Mouse (Mus musculus) liver, embryonic 14.5 days (tissue): ENCODE data around the gene Atp5s. TPM values are rescaled to one million over a fixed set of nuclear protein-coding genes. Genes with fewer than 3 reads are reported as not detected.
A peak's percentile ranks its signal among the peaks of the same experiment; 100 is the strongest.

Experiments
- ATAC-seq: fragments of 200-750 bp; cut with Nextera tagmentation; 2 replicates; pipeline ENCODE4 v1.8.0; 2017; ENCODE audit warnings: moderate number of reproducible peaks, mild to moderate bottlenecking, moderate library complexity; ENCODE audit not compliant: insufficient read depth
- DNase-seq, 3 experiments: peaks; one replicate each; pipeline ENCODE4 v3.0.0-alpha.2; 2012 to 2013; ENCODE audit warnings: low read depth in 3 of 3, low spot score in 3 of 3
- H3K27ac ChIP-seq: fragments of 300-500 bp; sonication (generic); 2 replicates; pipeline ENCODE4 v1.5.1; 2014; ENCODE audit warnings: moderate library complexity, mild to moderate bottlenecking, control low read depth, inconsistent platforms
- H3K27me3 ChIP-seq: fragments of 300-500 bp; sonication (generic); 2 replicates; pipeline ENCODE4 v1.6.1; 2014; ENCODE audit warnings: mild to moderate bottlenecking, low read length, moderate library complexity; ENCODE audit not compliant: control insufficient read depth, insufficient read depth
- H3K36me3 ChIP-seq: fragments of 300-500 bp; sonication (generic); replicated peaks from 2 replicates; pipeline ENCODE4 v1.6.1; 2014; ENCODE audit warnings: low read depth; ENCODE audit not compliant: control insufficient read depth, insufficient read depth
- H3K4me1 ChIP-seq, 2 experiments: fragments of 200-500 bp in 1 of 2; fragments of 300-500 bp in 1 of 2; sonication (generic) in 1 of 2; replicated peaks; 2 replicates each; pipeline ENCODE4 v1.6.1; 2012 to 2014; ENCODE audit warnings: antibody characterized with exemption in 1 of 2, inconsistent platforms in 1 of 2, low read length in 1 of 2; ENCODE audit not compliant: control insufficient read depth in 2 of 2, insufficient read depth in 2 of 2
- H3K4me2 ChIP-seq: fragments of 300-500 bp; sonication (generic); 2 replicates; pipeline ENCODE4 v1.6.1; 2014; ENCODE audit warnings: low read depth, mild to moderate bottlenecking, control low read depth, moderate library complexity
- H3K4me3 ChIP-seq, 2 experiments: fragments of 200-500 bp in 1 of 2; fragments of 300-500 bp in 1 of 2; sonication (generic) in 1 of 2; 2 replicates each; pipeline ENCODE4 v1.5.1; 2012 to 2014; ENCODE audit warnings: low read depth in 2 of 2, low read length in 2 of 2, mild to moderate bottlenecking in 2 of 2, control low read depth in 1 of 2, inconsistent platforms in 1 of 2, moderate library complexity in 1 of 2; ENCODE audit not compliant: insufficient read depth in 1 of 2
- H3K9ac ChIP-seq: fragments of 300-500 bp; sonication (generic); replicated peaks from 2 replicates; pipeline ENCODE4 v1.6.1; 2014; ENCODE audit warnings: mild to moderate bottlenecking, control low read depth, moderate library complexity
- H3K9me3 ChIP-seq: fragments of 300-500 bp; sonication (generic); 2 replicates; pipeline ENCODE4 v1.6.1; 2016; ENCODE audit warnings: low read length, mixed read lengths; ENCODE audit not compliant: control insufficient read depth
- CTCF ChIP-seq: IDR thresholded peaks from 2 replicates; pipeline ENCODE4 v1.5.1; 2016; ENCODE audit warnings: antibody characterized with exemption, low read depth, control low read depth
- EP300 ChIP-seq: IDR thresholded peaks from 2 replicates; pipeline ENCODE4 v1.6.1; 2016; ENCODE audit warnings: antibody characterized with exemption, low read depth
- WGBS: fragments of 180-500 bp; shearing (Covaris S2); extraction: QIAGEN DNeasy Blood & Tissue Kit; methylation state at CpG from one replicate; pipeline ENCODE4 v1.1.7; 2014; ENCODE audit not compliant: insufficient replicate concordance; 5-methylcytosine and 5-hydroxymethylcytosine counted together
- polyA plus RNA-seq, 2 experiments: library from polyadenylated mRNA; depleted of rRNA in 1 of 2; stranded (reverse) in 1 of 2; unstranded in 1 of 2; fragments of >200 nt; fragmentation: Nextera tagmentation in 1 of 2; extraction: Ambion mirVana in 1 of 2; gene quantifications; 2 replicates each; pipeline versions ENCODE4 v1.2.1 to v1.2.3; 2012 to 2014

Atp5s gene
- polyA plus RNA-seq, 2 experiments = 12.0 to 20.7 TPM

DNA sequence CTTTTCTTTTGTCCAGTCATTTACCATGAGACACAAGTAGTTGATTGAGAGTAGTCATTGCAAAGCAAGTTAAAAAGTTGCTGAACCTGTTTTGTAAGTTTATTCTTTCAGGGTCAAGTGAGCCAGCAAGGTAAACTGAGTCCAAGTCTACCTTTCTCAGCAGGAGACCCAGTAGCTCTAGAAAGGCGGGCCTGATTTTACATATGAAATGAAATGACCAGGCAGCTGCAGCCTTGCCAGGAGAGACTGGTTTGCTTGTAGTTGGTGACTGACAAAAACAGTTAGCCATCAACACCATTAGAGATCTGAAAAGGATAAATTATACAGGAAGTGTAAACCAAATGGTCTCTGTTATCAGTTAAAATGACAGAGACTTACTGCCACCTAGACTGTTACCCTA, 5.6 kb downstream of the Atp5s start:
- no peak for DNase-seq
- no peak for ATAC-seq
- H3K36me3 ChIP-seq = no peaks in the 10 kb centered on the region
- TF ChIP-seq EP300 (no peak), CTCF (no peak)
- H3K27ac ChIP-seq = no peak overlapping the region
- WGBS = 79% methylated on average over 1 of the region's 1 CpGs
- no peak overlapping the region for H3K4me3 ChIP-seq
- H3K9me3 ChIP-seq = no peaks in the 10 kb centered on the region
- H3K27me3 ChIP-seq = no peaks in the 10 kb centered on the region
- peaks cover 5 to 7% of the 10 kb centered on the region in 2 experiments for H3K4me1 ChIP-seq
- H3K9ac ChIP-seq = no peak overlapping the region
- H3K4me2 ChIP-seq = no peak overlapping the region

DNA sequence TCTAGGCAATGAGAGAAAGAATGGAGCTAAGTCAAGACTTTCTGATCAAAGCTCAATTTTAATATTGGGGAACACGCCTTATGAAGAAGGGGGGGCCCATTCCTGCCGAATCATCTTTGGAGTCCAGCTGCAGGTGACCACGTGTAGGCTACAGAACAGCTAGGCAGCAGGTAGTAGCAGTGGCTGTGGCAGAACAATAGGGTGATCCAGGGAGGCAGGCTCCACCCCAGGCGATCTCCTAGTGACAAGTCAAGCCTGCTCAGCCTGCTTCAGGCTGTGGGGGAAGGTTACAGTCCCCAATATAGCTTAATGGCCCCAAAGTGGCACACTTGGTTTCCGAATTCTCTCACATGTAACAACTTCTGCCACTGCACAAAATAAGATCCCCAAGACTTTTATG, 7.5 kb downstream of the Atp5s start:
- TF ChIP-seq EP300 = no peak
- TF ChIP-seq CTCF = no peak
- WGBS = 61% methylated on average over 5 of the region's 5 CpGs
- Histone ChIP-seq H3K4me2 (no peak overlapping the region), H3K4me3 (no peak overlapping the region), H3K27me3 (no peaks in the 10 kb centered on the region), H3K36me3 (no peaks in the 10 kb centered on the region), H3K9me3 (no peaks in the 10 kb centered on the region), H3K27ac (no peak overlapping the region), H3K4me1 (peaks cover 2 to 4% of the 10 kb centered on the region in 2 experiments; a peak in 3 of 4 replicates), H3K9ac (no peak overlapping the region)
- no peak for DNase-seq
- no peak for ATAC-seq

DNA sequence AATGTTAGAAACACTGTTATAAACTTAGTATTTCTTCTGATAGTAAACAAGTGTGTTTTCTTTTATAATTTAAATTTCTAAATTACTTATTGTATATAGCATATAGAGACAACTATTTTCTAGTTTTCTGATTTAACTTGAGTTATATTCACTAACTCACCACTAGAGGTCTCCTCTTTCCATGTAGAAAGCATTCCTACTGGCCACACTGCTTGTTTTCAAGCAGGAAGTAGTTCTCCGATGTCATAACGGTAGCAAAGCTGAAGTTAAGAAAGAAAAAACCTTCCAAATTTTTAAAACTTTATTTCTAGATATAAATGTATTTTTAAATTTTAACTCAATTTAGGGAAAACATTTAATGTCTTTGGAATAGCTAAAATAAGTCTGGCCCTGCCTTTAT, 8.8 kb downstream of the Atp5s start:
- WGBS = 2% methylated on average over 2 of the region's 2 CpGs
- Histone ChIP-seq H3K4me1 (peaks cover 2 to 4% of the 10 kb centered on the region in 2 experiments; a peak in 3 of 4 replicates), H3K27me3 (no peaks in the 10 kb centered on the region), H3K9me3 (no peaks in the 10 kb centered on the region), H3K4me2 (peak overlapping the region; percentile 53), H3K36me3 (no peaks in the 10 kb centered on the region), H3K9ac (peak overlapping the region; percentile 68), H3K27ac (peak overlapping the region; percentile 81), H3K4me3 (no peak overlapping the region)
- TF ChIP-seq CTCF (peak; percentile 70), EP300 (0 out of 2 replicates have a peak, but pooled peaks have one; percentile 27)
- peak; percentile 52 to 57 (median 56) for DNase-seq
- peak; percentile 70; the same call in 1 of the 2 replicates for ATAC-seq

DNA sequence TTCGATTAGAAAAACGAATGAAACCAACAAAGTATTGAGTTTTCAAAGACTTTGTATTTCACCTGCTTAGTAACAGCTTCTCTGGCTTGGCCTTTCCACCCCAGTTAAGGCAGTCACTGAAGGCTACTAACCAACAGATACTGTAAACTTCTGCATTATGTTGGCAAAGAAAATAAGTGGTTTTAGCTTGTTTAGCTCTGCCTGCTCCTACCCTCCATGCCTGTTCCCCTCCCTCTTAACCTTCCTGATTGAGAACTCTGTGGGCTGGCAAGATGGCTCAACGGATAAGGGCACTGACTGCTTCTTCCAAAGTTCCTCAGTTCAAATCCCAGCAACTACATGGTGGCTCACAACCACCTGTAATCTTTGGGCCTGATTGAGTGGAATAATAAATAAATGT, 9.2 kb downstream of the Atp5s start:
- H3K4me3 ChIP-seq = no peak overlapping the region
- no peaks in the 10 kb centered on the region for H3K9me3 ChIP-seq
- ATAC-seq = peak; percentile 55; the same call in 1 of the 2 replicates
- peak overlapping the region; percentile 68 for H3K9ac ChIP-seq
- H3K27ac ChIP-seq = peak overlapping the region; percentile 81
- peak overlapping the region; percentile 53 for H3K4me2 ChIP-seq
- 57% methylated on average over 3 of the region's 3 CpGs for WGBS
- TF ChIP-seq EP300 (no peak), CTCF (no peak)
- no peak for DNase-seq
- H3K4me1 ChIP-seq = peaks cover 2 to 4% of the 10 kb centered on the region in 2 experiments; a peak in 3 of 4 replicates
- no peaks in the 10 kb centered on the region for H3K27me3 ChIP-seq
- H3K36me3 ChIP-seq = no peaks in the 10 kb centered on the region

DNA sequence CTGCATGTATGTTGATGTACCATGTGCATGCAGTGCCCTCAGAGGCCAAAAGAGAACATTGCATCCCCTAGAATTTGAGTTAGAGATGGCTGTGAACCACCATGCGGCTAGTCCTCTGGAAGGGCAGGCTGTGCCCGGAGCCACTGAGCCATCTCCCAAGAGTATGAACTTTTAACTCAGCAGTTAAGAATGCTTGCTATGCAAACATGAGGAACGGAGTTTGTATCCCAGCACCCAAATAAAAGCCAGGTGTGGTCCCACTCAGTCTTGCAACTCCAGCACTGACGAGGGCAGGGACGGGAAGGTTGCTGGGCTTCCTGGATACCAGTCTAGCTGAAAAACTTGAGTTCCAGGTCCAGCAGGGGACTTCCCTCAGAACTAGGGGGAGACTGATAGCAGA, 17.2 kb downstream of the Atp5s start:
- DNase-seq = no peak
- no peak overlapping the region for H3K4me3 ChIP-seq
- H3K4me1 ChIP-seq = peaks cover 0 to 2% of the 10 kb centered on the region in 2 experiments; a peak in 2 of 4 replicates
- no peaks in the 10 kb centered on the region for H3K36me3 ChIP-seq
- no peak overlapping the region for H3K27ac ChIP-seq
- no peak overlapping the region for H3K9ac ChIP-seq
- H3K27me3 ChIP-seq = no peaks in the 10 kb centered on the region
- no peak overlapping the region for H3K4me2 ChIP-seq
- TF ChIP-seq CTCF (peak; percentile 10; the same call in 1 of the 2 replicates), EP300 (no peak)
- 88% methylated on average over 5 of the region's 5 CpGs for WGBS
- ATAC-seq = no peak
- no peaks in the 10 kb centered on the region for H3K9me3 ChIP-seq
